Mouse (Mus musculus) induced T-regulatory cell, adult 2 months (primary cell): ENCODE measurements around the gene Akt1s1.
A peak's percentile ranks its signal among the peaks of the same experiment; 100 is the strongest.
"Not testable (repeated sequence)": the region's sequence is repeated elsewhere in the genome, so short reads cannot be mapped to it uniquely, and the experiment has no call there.

Source experiments
- DNase-seq: peaks from one replicate; pipeline ENCODE4 v3.0.0-alpha.2; 2012; ENCODE audit warnings: low read depth

The Akt1s1 gene

DNA sequence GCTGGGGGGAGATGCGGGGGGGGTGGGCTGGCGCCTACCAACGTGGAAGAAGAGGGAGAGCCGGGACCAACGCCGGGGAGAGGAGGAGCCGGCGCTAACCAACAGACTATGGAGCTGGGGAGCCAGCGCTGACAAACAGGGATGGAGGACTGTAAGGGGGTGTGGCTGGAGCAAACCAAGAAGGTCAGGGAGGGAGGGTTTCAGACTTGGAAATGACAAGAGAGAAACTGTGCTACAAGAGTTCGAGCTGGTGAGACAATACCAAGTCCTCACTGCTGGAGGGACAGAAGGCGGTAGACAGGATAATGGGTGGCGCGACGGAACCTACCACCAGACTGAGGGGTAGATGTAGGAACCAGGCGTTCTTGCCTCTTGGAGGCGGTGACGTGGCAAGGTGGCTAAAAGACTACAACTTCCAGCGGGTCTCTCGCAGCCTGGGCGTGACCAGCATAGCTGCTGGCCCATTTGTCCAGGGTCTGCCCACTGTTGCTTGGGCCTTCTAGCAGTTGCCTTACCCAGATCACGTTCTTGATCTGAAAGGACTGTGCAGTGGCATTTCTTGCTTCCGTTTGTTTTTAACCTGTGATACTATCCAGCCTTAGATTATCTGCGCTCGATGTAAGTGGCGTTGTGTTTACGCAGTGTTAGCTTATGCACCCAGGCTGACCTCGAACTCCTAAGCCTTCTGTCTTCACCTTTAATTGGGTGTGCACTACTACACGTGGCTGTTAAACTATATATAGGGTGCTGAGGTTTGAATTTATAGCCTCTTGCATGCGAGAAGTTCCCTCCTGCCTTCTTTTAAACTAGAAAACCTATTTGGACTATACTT, 21.1 kb downstream of the Akt1s1 start, which contains the start of gene Ptov1:
Gene Ptov1, minus strand, starts transcription at position 92 of the 832 bp plus-strand sequence.
- DNase-seq = peak; percentile 79

DNA sequence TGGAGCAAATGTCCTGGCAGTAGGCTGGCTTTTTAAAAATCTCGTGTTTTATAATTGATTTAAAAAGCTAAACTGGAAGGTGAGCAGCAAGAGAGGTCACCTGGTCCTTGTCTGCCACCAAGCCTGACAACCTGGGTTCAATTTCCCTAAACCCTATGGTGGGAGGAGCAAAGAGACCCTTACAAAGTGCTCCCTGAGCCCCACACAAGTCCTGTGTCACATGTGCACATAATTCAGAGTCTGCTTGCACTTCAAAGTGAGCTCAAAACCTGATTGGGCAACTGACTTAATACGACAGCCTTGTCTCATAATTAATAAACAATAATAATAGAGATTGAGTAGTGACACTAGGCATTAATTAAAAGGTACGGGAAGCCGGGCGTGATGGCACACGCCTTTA, 21.8 kb downstream of the Akt1s1 start:
- no peak for DNase-seq

DNA sequence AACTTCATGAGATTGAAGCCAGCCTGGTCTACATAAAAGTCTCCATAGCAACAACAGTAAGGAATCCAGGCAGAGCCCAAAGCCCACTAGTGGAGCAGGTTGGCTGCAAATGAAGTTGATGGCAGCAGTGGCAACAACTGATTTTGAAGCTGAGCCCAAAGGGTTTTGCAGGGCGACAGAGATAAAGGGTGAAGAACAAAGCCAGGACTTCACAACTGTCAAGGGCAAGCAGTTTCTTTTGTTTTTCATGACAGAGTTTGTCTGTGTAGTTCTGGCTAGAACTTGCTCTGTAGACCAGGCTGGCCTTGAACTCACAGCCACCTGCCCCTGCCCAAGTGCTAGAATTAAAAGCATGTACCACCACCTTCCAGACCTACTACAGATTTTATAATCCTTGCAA, 22.4 kb downstream of the Akt1s1 start:
- DNase-seq = no peak

DNA sequence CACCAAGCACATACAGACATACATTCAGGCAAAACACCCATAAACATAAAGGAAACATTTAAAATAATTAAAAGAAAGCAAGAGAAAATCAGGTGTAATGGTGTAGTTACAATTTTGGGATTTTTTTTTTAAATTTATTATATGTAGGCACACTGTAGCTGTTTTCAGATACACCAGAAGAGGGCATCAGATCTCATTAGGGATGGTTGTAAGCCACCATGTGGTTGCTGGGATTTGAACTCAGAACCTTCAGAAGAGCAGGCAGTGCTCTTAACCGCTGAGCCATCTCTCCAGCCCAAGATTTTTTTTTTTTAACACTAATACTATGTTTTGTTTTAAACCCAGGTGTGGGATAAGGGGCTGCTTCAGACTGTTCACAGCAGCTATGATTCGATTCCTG, 23.0 kb downstream of the Akt1s1 start:
- DNase-seq = not testable (repeated sequence)

DNA sequence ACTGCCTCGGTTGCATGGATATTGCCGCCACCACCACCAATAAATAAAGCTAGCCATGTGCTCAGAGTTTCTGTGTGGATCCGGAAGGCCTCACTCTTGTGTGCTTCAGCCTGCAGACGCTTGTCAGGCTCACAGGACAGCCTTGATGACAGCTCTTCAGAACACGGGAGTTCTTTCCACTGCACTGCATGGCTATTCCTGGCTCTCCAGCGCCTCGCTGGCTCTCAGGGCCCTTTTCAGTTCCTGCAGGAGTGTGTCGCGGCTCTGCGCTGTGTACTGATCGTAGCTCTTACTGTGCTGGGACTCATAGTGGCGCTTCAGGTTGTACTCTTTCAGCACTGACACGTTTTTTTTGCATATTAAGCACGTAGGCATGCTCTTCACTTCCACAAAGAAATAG, 29.0 kb downstream of the Akt1s1 start:
- DNase-seq = no peak

DNA sequence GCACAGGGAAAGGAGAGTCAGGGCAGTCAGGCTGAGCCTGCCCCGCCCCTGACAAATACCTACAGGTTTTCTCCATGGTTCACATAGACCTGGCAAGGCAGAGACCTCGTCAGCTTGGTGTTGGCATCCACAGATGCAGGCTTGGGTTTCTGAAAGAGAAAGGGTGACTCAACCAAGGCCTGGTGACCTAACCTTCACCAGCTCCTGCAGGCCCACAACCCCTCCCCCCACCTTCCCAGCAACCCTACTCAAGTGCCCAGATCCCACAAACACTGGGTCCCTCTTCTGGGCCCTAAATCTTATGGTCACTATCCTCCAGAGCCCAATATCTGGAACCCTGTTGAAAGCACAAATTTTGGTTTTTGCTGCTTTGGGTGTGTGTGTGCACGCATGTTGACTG, 34.2 kb downstream of the Akt1s1 start:
- DNase-seq = no peak

DNA sequence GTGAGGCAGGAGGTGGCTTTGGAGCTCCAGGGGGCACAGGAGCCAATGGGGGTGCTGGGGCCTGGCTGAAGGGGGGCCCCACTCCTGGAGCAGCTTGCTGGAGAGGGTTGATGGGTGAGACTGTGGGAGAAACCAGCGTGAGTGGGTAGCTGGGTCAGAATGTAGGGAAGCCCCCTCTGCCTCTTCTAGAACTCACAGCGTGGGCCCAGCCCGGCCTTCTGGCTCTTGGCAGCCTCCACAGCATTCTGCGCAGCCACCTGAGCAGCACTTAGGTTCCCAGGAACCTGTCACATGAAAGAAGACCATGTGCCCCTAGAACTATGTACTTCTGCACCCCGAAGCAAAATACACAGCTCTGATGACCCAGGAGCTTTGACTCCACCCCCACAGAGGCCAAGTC, 35.8 kb downstream of the Akt1s1 start:
- no peak for DNase-seq

DNA sequence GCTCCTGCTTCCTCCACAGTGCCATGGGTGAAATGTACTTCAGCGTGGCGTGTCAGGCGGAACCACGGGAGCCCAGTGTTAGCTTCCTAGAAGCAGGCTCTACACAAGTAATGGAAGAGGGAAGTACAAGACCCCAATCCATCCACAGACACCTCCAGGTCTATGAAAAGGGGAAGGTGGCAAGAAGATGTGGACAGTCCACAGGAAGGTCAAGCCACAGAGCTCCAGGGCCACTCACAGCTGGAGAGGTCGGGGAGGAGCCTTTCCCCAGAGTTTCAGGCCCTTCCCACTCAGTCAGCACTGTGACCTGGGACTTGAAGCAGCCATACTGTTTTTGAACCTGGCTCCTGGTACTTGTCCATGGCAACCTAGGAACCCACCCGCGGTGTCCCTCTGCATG, 38.2 kb downstream of the Akt1s1 start:
- DNase-seq = no peak

DNA sequence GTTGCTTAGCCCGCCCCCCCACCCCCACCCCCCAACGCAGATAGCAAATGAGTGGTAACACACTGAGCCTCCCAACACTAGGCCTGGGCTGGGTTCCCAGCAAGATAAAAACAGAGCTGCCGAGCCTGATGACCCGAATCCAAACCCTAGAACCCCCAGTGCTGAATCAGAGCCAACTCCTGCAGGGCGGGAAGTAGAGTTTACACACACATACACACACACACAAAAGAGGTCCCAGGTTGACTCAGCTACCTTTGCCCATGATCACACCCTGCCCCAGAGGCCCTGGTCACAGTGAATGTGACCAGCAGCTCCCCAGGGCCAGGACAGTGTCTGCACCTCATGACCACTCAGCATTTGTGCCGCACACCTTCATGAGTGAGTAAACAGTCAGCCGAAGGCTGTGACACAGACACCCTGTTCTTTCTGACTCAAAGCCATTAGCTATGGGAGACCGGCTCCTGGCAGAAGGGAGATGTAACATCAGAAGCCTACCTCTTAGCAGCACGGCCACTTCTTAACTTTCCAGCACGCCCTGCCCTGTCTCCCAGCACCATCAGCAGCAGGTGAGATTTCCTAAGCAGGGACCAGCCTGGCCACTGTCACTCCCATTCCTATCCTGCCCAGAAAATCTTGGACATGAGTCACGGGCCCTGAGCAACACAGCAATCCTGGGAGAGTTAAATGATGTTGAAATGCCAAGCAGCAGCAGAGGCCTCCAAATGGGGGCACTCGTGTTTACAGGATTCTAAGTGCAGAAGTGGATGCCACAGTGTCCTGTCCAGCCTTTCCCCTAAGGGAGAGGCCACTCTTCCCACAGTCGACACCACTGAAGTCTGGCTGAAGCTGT, 39.7 kb downstream of the Akt1s1 start:
- no peak for DNase-seq

DNA sequence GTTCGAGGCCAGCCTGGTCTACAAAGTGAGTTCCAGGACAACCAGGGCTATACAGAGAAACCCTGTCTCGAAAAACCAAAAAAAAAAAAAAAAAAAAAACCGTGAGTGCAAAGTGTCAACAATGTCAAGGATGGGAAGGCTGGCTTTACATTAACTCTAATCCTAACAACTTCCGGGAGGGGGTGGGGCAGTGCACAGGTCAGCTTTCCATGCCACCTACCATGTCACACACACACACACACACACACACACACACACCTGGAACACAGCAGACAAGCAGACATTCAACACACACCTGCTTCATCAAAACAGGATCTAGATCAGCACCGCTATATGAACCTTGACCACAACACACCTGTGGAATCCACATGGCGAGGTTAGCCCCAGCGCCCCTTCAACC, 41.4 kb downstream of the Akt1s1 start:
- no peak for DNase-seq

DNA sequence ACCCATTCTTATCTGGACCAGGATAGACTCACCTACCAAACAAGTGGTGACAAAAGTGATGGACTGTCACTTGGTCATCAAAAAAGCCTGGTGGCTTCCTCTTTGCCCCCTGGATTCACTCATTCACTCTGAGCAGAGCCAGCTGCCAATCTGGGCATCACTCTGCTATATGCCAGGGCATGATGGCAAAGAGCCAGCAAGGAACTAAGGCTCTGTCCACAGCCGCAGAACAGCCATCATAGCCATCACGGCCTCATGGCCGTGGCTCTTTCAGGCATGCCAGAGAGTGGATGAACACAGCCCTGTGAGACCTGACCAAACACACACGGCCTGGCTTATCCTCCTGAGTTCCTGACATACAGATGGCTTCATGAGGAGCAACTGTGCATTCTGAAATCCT, 41.9 kb downstream of the Akt1s1 start:
- DNase-seq = no peak

DNA sequence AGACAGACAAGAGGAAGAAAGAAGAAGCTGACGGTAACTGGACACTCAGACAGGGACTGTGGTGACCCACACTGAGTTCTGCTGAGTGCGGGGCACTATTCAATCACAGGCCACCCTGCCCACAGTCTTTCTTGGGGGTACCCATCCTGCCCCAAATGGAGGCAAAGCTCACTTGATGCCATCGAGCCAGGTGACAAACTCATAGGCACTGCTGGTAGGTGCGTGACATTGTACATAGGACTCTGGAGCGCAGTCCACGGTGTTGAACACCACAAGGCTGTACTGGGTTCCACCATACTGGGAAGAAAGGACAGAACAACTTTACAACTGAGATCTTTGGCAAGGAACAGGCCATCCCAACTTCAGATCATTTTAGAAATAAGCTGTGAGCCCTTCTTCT, 42.8 kb downstream of the Akt1s1 start:
- peak; percentile 57 for DNase-seq

DNA sequence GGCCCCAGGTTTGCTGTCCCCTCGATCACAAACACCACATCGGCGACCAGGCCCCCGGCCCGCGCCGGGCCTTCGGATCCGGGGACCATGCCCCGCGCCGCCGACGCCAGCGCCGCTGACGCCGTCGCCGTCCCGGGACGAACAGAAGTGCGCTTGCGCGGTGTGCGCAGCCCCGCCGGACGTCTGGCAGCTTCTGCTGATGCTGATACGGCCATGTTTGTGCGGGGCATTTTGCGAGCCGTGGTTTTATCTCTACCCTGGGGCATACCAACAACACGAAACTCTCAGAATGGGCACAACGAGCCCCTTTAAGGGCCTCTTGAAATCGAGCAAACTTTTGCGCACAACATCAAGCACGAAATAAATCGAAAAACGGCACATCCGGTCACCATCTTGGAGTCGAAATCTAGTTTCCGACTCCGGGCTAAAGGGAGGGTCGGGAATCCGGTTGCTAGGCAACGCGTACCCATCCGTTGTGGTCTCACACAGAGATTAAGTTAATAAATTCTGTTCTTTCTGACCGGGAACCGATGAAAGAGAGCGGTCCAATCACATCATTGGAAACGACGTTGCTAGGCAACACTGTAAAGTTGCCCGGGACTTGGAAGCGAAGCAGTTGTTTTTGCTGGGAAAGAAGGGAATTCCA, 43.6 kb downstream of the Akt1s1 start, which contains the start of gene Med25:
Gene Med25, minus strand, starts transcription at position 437 of the 646 bp plus-strand sequence.
- peak; percentile 96 for DNase-seq

DNA sequence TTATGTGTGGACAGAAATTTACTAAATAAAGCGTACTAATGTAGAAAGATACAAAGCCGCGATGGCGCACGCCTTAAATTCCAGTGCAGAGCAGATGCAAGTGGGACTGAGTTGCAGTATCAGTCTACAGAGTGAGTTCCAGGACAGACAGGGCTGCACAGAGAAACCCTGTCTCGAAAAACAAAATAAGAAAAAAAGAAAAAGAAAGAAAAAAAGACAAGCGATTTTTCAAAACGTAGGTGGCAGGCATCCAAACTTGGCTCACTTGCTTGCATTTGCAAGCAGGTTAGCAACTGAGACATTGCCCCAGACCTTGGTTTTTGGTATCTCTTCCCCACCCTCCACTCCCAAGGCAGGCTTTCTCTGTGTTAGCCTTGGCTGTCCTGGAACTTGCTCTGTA, 44.4 kb downstream of the Akt1s1 start:
- no peak for DNase-seq

DNA sequence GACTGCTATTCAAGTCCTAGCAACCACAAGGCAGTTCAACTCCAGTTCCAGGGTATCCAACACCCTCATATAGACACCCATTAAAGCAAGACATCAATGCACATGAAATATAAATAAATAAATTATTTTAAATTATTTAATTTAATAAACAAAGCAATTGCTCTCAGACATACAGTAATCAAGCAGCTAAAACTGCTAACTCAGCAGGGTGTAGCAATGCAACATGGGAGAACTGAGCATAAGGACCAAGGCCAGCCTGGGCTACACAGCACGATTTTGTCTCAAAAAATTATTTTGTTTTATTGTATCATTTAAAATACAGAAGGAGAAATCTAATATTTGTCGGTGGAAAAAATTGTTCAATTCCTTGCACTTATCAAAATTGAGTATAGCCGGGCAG, 45.4 kb downstream of the Akt1s1 start:
- DNase-seq = peak; percentile 25

DNA sequence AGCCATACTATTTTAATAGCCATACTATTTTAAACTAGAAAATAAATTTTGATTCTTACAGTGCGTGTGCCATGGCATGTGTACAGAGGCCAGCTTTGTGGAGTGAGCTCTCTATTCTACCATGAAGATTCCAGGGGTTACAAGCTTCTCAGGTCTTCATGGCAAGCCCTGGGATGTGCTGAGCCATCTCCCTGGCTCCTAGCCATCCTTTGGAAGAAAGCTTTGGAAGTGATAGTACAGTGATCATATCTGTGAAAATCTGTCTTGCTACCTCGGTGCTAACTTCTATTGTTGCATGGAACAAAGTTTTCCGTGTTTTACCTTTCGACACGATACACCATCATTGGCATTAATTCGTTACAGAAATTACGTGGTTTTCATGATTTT, 46.4 kb downstream of the Akt1s1 start:
- no peak for DNase-seq

DNA sequence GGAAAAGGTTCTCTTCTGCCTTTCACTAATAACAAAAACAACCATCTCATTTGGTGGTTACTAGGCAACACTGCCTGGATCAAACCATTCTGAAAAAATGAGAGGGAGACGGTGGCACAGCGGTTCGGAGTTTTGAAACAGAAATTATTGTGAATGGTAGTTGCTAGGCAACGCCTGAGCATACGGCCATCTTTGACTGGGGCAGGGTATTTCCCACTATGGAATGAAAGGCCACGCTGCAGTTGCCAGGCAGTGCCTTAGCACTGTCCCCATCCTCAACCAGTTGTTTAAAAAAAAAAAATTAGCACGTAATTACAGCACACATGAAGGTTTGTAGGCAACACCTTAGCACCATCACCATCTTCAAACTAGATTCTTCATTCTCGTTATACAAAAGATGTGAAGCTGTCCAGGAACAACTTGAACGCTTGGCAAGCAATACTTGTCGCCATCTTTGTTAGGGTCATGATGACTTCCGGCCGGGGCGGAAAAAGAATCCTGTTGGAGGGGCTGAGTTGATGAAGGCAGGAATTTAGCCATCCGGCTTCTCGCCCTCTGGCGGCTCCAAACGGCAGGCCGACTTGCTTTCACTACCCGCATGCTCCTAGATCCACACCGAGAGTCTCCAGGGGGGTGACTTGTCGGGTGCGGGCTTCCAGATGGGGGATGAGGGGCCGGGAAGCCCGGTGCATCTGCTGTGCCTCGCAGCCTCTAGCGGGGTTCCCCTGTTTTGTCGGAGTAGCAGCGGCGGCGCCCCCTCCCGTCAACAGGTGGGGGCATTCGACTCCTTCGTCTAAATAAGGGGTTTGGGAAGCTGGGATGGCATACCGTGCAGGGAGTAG, 47.0 kb downstream of the Akt1s1 start, which contains the start of gene Fuz:
Gene Fuz, plus strand, starts transcription at position 487 of the 842 bp plus-strand sequence.
- DNase-seq = peak; percentile 99

DNA sequence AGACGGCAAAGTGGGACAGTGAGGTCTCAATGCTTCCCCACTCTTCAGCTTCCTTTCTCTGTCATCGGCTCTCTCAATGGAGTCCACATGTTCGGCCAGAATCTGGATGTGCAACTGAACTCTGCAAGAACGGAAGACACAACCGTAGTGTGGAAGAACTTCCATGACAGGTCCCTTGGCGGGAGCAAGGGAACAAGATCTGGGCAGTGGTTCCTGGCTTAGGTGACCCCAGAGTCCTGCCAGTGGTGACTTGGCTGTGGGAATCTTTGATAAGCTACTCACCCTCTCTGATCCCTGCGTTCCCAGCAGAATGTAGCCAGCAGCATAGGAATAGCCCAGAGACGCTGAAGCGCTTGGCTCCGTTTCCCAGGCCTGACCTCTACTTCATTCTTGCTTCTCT, 47.7 kb downstream of the Akt1s1 start:
- DNase-seq = no peak

DNA sequence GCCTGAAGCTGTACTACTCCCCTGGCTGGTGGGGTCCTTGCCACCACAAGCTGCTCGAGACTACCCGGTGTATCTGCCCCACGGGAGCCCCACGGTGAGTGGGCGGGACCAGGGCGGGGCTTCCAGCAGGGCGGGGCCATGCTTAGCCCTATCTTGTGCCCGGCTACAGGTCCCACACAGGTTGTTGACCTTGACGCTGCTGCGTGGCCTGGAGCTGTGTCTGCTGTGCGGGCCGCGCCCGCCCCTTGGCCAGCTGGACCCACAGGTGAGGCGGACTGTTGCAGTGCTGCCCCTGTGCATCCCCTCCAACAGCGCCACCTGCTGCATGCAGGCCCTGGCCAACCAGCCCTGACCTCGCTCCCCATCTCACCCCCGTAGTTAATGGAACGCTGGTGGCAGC, 49.8 kb downstream of the Akt1s1 start:
- no peak for DNase-seq

DNA sequence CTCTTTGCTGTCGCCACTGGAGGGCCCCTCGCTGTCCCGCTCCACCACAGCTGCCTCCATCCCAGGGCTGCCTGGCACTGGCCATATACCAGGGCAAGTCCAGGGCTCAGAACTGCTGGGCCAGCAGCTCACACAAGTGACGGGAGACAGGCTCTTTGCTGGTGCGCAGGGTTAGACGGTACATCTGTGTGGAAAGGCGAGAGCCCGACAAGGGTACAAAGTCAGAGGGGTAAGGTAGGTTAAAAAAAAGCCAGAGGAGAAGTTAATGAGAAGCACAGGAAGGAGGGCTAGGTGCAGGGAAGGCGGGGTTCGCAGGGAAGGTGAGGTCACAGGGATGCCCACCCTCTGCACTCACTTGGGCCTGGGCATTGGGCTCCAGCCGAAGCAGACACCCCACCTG, 51.8 kb downstream of the Akt1s1 start:
- no peak for DNase-seq

DNA sequence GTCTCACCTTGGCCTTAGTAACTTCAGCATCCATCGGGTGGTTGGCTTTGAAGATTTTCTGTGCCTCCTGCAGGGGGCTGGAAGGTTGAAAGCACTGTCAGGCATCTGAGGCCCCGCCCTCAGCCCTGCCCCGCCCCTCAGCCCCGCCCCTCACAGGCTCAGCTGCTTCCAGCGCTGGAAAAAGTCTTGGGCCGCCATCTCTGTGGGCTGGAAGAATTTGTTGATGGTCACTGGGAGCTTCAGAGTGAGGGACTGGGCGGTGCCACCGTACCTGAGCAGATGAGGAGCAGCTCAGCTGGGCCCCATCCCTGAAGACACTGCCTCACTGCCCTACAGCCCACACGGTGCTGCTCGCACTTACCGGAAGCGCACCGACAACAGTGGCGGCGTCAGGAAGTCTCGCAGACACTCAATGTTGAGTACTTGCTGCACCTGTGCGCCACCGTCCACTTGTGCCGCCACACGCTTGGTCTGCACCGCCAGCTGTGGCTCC, 52.5 kb downstream of the Akt1s1 start:
- DNase-seq = peak; percentile 92
